ENCODE assay signal across 21 mouse cellular contexts in genomic region chr4:58585942-58586341, GRCm38 (mm10). TPM values are rescaled to one million over a fixed set of nuclear protein-coding genes. Genes with fewer than 3 reads are reported as not detected.
DNase-seq lines count a peak whose midpoint lies in the region; ATAC-seq and TF ChIP-seq lines count a peak whose summit lies in the region.
"Had no signal": no experiment of that assay in that cellular context is flagged by ENCODE, and none has a peak within 500 bp of the region (broad histone marks: within the 10 kb centered on the region; RNA-seq: fewer than 3 reads in every experiment).

No protein-coding gene starts in this region.

- H3K4me1 ChIP-seq in liver, adult 2 months (ENCODE audit: control insufficient read depth, insufficient read depth, low read length) = no peaks in the 10 kb centered on the region
- H3K4me1 ChIP-seq in intestine, embryonic 15.5 days (replicated peaks) = no peaks in the 10 kb centered on the region
- H3K4me1 ChIP-seq: midbrain, embryonic 13.5 days; stomach, embryonic 15.5 days had no signal

- no peak overlapping the region for H3K4me2 ChIP-seq in intestine, embryonic 15.5 days (replicated peaks)
- H3K4me2 ChIP-seq: midbrain, embryonic 13.5 days; stomach, embryonic 15.5 days had no signal

- no peaks in the 10 kb centered on the region for H3K79me2 ChIP-seq in liver, adult 2 months (ENCODE audit: control insufficient read depth, insufficient read depth, low read length)

- H3K4me3 ChIP-seq in liver, adult 2 months (ENCODE audit: insufficient read depth, low read depth, low read length) = no peak overlapping the region
- H3K4me3 ChIP-seq in intestine, embryonic 15.5 days (replicated peaks) = no peak overlapping the region
- H3K4me3 ChIP-seq: forebrain, embryonic 10.5 days; midbrain, embryonic 13.5 days; stomach, embryonic 15.5 days had no signal

- TF ChIP-seq CTCF in liver, adult 2 months (IDR thresholded peaks at IDR 0.05; ENCODE audit: low read depth, low read length) = no peak

- no peak overlapping the region for H3K9ac ChIP-seq in liver, adult 2 months (ENCODE audit: low read depth, low read length)
- H3K9ac ChIP-seq in intestine, embryonic 15.5 days = no peak overlapping the region
- H3K9ac ChIP-seq: forebrain, postnatal 0 days; liver, embryonic 14.5 days; midbrain, embryonic 13.5 days; stomach, embryonic 15.5 days had no signal

- WGBS in liver, adult 2 months = 32% methylated on average over 2 of the region's 2 CpGs
- 38% methylated on average over 2 of the region's 2 CpGs for WGBS in intestine, embryonic 15.5 days

- ATAC-seq in megakaryocyte progenitor cell, adult 5-6 weeks (replicated peaks; ENCODE audit: poor library complexity) = peak; percentile 94
- no peak for ATAC-seq in intestine, embryonic 15.5 days
- ATAC-seq: forebrain, postnatal 0 days; midbrain, embryonic 13.5 days had no signal

- TF ChIP-seq POLR2A in liver, adult 2 months (IDR thresholded peaks at IDR 0.05; ENCODE audit: extremely low read depth, insufficient read depth, low read length) = no peak

- no peaks in the 10 kb centered on the region for H3K9me3 ChIP-seq in intestine, embryonic 15.5 days
- H3K9me3 ChIP-seq: forebrain, embryonic 10.5 days; midbrain, embryonic 13.5 days; stomach, embryonic 15.5 days had no signal

- no peak overlapping the region for H3K27ac ChIP-seq in liver, adult 2 months (replicated peaks; ENCODE audit: insufficient read depth, low read depth, low read length)
- H3K27ac ChIP-seq in intestine, embryonic 15.5 days = no peak overlapping the region
- H3K27ac ChIP-seq: forebrain, embryonic 10.5 days; liver, embryonic 14.5 days; midbrain, embryonic 13.5 days; stomach, embryonic 15.5 days had no signal

- peak; percentile 6 for DNase-seq in liver, adult 2 months (ENCODE audit: extremely low read depth, low read depth, low spot score)
- no peak for DNase-seq in liver
- peak; percentile 77 for DNase-seq in A20 (ENCODE audit: low read depth, low spot score)
- DNase-seq in c-Kit-positive CD71-negative TER-119-negative erythroid progenitor cells, embryonic 14.5 days (ENCODE audit: low read depth) = peak; percentile 32
- DNase-seq in embryo, embryonic 9.5 days (ENCODE audit: extremely low spot score) = no peak
- DNase-seq in yolk sac, embryonic 10.5 days (ENCODE audit: low spot score) = no peak
- DNase-seq: adrenal gland, postnatal 25 days; cerebellum, adult 11-12 months; cerebellum, postnatal 14 days; forebrain, postnatal 0 days; kidney, adult 18-20 months; kidney, postnatal 25 days; left cerebral cortex, postnatal 4 days; lung, postnatal 4 days; thymus, adult 18-20 months had no signal

- no peaks in the 10 kb centered on the region for H3K27me3 ChIP-seq in liver, adult 2 months (ENCODE audit: control insufficient read depth, insufficient read depth, low read length)
- H3K27me3 ChIP-seq in intestine, embryonic 15.5 days (replicated peaks) = no peaks in the 10 kb centered on the region
- H3K27me3 ChIP-seq: midbrain, embryonic 13.5 days; stomach, embryonic 15.5 days had no signal

- H3K36me3 ChIP-seq in liver, adult 2 months (ENCODE audit: control insufficient read depth, insufficient read depth, low read length) = no peaks in the 10 kb centered on the region
- no peaks in the 10 kb centered on the region for H3K36me3 ChIP-seq in intestine, embryonic 15.5 days
- H3K36me3 ChIP-seq: forebrain, embryonic 10.5 days; midbrain, embryonic 13.5 days; stomach, embryonic 15.5 days had no signal

RNA-seq across cellular contexts. Expression of gene Lpar1, which starts 32.2 kb away (rescaled TPM):
- 0.83 and 0.94 TPM in 2 replicates for total RNA-seq in liver, adult 2 months (2014; rRNA removed)
- 0.63 and 0.89 TPM in 2 replicates for polyA plus RNA-seq in liver, adult 2 months (2012; rRNA removed)
- 0.27 TPM in 1 of 2 replicates, not detected in the other for total RNA-seq in megakaryocyte progenitor cell, adult 5-6 weeks (2015)
- total RNA-seq in megakaryocyte progenitor cell, adult 5-6 weeks (2017) = 0.29 TPM in 1 of 2 replicates, not detected in the other
- polyA plus RNA-seq in intestine, embryonic 15.5 days (2015; fragmentation: Nextera tagmentation; extraction: Ambion mirVana) = 50.0 and 55.9 TPM in 2 replicates

Comparison
In these comparisons a context has a peak if more than half of its experiments do, and no peak if none do; other contexts are left out.
1. DNase-seq: peak in liver, adult 2 months (single experiment), A20 (single experiment) and c-Kit-positive CD71-negative TER-119-negative erythroid progenitor cells, embryonic 14.5 days (single experiment); none in liver (single experiment), embryo, embryonic 9.5 days (single experiment) and yolk sac, embryonic 10.5 days (single experiment).